Mouse (Mus musculus): Measurements from ENCODE around the gene Tnxb. TPM values are rescaled to one million over a fixed set of nuclear protein-coding genes. Genes with fewer than 3 reads are reported as not detected.

Gene Tnxb
- polyA plus RNA-seq (2015; fragmentation: Nextera tagmentation; extraction: Ambion mirVana), result 0.35 and 0.75 TPM in 2 replicates

DNA sequence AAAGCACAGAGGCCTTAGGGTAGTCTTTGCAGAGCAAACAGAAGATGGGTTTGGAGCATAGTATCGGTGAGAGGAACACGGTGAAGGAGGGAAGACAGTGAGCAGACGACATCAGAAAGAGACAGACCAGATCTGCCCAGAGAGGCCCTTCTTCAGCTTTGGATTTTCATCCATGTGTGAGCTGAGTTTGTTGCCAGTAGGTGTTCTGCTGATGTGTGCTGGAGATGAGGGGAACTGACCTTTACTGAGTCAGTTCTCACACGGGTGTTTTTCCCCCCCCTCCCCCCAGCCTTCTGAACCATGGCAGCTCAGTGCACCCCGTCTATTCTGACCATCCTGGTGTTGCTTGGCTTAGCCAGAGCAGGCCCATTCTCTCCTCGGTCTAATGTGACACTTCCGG is at the start of gene Tnxb:
Gene Tnxb, plus strand, starts transcription at position 301 of the 400 bp plus-strand sequence.
- Histone ChIP-seq H3K9me3 (replicated peaks) (no peaks in the 10 kb centered on the region), H3K9ac (peak within 1 kb of the TSS; percentile 29; the same call in 1 of the 2 replicates), H3K4me3 (replicated peaks) (peak within 1 kb of the TSS; percentile 42), H3K36me3 (no peaks in the 10 kb centered on the region), H3K27ac (no peak within 1 kb of the TSS), H3K4me2 (peak within 1 kb of the TSS; percentile 77), H3K4me1 (peaks cover 15% of the 10 kb centered on the region), H3K27me3 (peaks cover 73% of the 10 kb centered on the region)
- ATAC-seq (replicated peaks; ENCODE audit: low FRiP score), result no peak
- WGBS, result 64% methylated on average over 7 of the region's 7 CpGs

DNA sequence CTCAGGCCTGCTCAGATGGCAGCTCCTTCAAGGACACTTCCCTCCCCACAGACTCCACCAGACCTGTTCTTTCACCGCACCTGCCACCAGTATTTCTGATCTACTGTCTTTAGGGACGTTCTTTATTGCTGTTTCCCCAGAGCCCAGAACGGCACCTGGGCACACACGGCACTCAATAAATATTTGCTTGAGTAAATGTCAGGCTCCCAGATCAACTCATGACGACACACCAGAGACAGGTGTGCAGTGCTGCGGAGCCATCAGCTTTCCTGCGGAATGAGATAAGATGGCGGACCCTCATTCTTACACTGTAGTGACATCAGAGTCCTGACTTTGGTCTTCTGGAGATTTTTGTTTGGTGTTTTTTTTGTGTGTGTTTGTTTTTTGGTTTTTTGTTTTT is 49.3 kb upstream of the Tnxb start:
- Histone ChIP-seq H3K36me3 (peaks cover 84% of the 10 kb centered on the region), H3K27me3 (no peaks in the 10 kb centered on the region), H3K4me2 (no peak overlapping the region), H3K27ac (no peak overlapping the region), H3K4me1 (peaks cover 8% of the 10 kb centered on the region), H3K9ac (no peak overlapping the region), H3K9me3 (replicated peaks) (no peaks in the 10 kb centered on the region), H3K4me3 (replicated peaks) (no peak overlapping the region)
- WGBS, result 87% methylated on average over 8 of the region's 8 CpGs
- ATAC-seq (replicated peaks; ENCODE audit: low FRiP score), result no peak

DNA sequence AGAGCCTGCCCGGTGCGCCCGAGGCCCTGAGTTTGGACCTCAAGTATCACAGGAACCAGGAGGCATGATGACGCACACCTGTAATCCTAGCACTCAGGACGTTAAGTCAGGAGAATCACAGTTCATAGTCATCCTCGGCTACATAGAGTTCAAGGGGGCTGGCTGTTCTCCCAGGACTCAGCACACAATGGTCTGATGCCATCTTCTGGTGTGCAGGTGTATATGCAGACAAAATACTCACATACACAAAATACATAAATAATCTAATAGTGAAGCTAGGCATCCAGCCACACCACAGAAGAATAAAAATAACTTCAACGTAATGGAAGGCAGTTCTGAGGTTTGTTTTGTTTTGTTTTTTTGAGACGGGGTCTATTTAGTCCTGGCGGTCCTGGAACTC is 47.2 kb upstream of the Tnxb start:
- no peaks in the 10 kb centered on the region for H3K27me3 ChIP-seq
- peaks cover 22% of the 10 kb centered on the region for H3K4me1 ChIP-seq
- no peak overlapping the region for H3K4me3 ChIP-seq (replicated peaks)
- no peak for ATAC-seq (replicated peaks; ENCODE audit: low FRiP score)
- no peak overlapping the region for H3K27ac ChIP-seq
- WGBS, result 85% methylated on average over 9 of the region's 9 CpGs
- H3K4me2 ChIP-seq, result no peak overlapping the region
- no peaks in the 10 kb centered on the region for H3K9me3 ChIP-seq (replicated peaks)
- H3K36me3 ChIP-seq, result peaks cover 67% of the 10 kb centered on the region
- H3K9ac ChIP-seq, result no peak overlapping the region

DNA sequence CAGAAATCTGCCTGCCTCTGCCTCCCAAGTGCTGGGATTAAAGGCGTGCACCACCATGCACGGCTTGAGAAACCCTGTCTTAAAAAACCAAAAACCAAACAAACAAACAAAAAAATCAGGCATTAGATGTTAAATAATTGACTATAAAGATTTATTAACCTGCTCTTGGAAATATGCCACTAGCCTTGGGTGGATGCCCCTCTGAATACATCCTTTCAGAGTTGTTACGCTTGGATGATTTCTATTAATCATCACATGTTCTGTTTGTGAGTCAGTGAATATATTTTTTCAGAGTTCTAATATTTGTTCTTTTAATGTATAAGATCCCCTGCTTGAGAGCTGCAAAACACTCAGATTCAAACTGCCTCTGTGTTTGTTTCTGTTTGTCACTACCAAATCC is 45.4 kb upstream of the Tnxb start:
- 87% methylated on average over 3 of the region's 3 CpGs for WGBS
- Histone ChIP-seq H3K36me3 (peaks cover 53% of the 10 kb centered on the region), H3K4me2 (no peak overlapping the region), H3K27ac (peak overlapping the region; percentile 22; the same call in 1 of the 2 replicates), H3K4me3 (replicated peaks) (no peak overlapping the region), H3K9me3 (replicated peaks) (no peaks in the 10 kb centered on the region), H3K4me1 (peaks cover 40% of the 10 kb centered on the region), H3K9ac (no peak overlapping the region), H3K27me3 (peaks cover 4% of the 10 kb centered on the region)
- no peak for ATAC-seq (replicated peaks; ENCODE audit: low FRiP score)

DNA sequence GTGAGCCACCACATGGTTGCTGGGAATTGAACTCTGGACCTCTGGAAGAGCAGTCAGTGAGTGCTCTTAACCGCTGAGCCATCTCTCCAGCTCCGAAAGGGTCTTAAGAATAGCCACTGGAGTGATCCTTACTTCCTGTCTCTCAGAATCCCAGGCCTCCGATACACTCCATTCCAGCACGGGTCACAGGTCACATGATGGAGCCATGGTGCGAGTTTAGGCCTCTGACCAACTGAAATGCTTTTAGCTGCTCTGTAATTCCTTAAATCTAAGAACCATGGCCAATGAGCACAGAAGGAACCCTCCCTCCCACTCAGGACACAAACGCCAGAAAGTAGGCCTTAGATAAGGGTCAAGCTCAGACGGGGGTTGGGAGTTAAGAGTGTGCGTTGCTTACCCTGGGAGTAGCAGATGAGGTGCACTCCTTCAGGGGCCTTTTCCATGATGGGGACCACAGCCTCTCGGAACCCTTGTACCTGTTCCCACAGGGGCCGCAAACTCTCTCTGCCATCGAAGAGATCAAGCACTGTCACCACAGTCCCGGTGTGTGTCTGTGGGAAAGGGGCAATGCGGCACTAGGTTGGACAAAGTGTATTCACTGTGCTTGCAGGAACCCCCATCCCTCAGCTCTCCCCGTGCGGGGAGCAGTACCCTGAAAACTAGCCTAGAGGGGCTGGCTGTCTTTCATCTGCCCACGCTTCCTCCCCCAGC is 44.1 kb upstream of the Tnxb start:
- H3K36me3 ChIP-seq, result peaks cover 41% of the 10 kb centered on the region
- peak overlapping the region; percentile 94 for H3K4me2 ChIP-seq
- ATAC-seq (replicated peaks; ENCODE audit: low FRiP score), result no peak
- no peaks in the 10 kb centered on the region for H3K9me3 ChIP-seq (replicated peaks)
- peaks cover 17% of the 10 kb centered on the region for H3K27me3 ChIP-seq
- peak overlapping the region; percentile 95 for H3K27ac ChIP-seq
- H3K9ac ChIP-seq, result peak overlapping the region; percentile 72
- H3K4me1 ChIP-seq, result peaks cover 52% of the 10 kb centered on the region
- peak overlapping the region; percentile 76 for H3K4me3 ChIP-seq (replicated peaks)
- 42% methylated on average over 16 of the region's 16 CpGs for WGBS

DNA sequence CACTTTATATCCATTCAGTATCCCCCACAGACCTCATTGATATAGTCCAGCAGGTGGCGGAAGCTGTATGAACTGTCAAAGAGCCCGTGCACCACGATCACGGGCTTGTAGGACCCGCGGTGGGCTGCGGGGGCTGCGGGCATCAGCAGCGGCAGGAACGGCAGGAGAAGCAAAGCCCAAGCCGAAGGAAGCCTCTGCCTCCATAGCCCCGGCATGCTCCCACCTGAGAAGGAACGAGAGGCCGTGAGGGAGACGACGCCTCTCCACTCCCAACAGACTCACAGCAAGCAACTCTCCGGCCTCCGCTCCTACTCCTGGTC is 43.6 kb upstream of the Tnxb start:
- H3K27ac ChIP-seq, result peak overlapping the region; percentile 95
- H3K4me2 ChIP-seq, result peak overlapping the region; percentile 94
- under 1% methylated on average over 18 of the region's 18 CpGs for WGBS
- peak overlapping the region; percentile 76 for H3K4me3 ChIP-seq (replicated peaks)
- H3K27me3 ChIP-seq, result peaks cover 22% of the 10 kb centered on the region
- ATAC-seq (replicated peaks; ENCODE audit: low FRiP score), result peak; percentile 43; the same call in 1 of the 2 replicates
- peaks cover 35% of the 10 kb centered on the region for H3K36me3 ChIP-seq
- H3K4me1 ChIP-seq, result peaks cover 57% of the 10 kb centered on the region
- H3K9ac ChIP-seq, result peak overlapping the region; percentile 72
- H3K9me3 ChIP-seq (replicated peaks), result no peaks in the 10 kb centered on the region

DNA sequence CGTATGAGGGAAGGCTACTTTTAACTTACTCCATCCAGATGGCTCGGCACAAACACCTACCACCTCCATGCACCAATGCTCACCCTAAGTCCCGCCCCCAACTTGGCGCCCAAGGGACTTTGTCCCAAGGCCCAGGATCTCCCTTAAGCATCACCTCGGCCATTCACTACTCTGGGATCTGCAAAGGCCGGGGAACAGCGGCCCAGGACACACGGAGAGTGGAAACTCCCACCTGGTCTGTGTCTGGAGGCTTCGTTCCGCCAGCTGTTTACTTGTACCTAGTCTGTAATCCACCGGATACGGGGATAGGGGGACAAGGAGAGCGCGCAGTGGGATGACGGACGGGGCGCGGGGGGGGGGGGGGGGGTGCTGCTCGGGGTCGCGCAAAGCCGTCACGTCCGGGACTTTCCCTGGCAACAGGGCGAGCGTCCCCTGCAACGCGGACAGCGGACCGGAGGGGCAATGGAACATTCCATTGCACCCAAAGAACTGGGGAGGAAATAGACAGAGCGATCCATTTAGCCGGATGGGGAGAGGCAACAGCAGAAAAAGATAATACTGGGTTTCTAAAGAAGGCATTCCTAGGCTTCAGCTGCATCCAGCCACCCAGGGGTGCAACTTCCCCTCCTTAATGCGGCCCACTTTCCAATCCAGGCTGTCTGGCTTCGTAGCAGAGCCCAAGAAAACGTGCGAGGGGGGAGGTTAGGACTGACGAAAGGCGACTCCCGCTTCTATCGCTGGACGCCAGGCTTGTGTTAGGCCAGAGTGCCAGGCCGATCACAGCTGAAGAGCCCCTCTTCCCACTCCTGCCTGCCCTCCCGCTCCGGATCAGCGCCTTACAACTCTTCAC is 43.0 kb upstream of the Tnxb start:
- H3K27ac ChIP-seq, result peak overlapping the region; percentile 95
- under 1% methylated on average over 45 of the region's 45 CpGs for WGBS
- peaks cover 30% of the 10 kb centered on the region for H3K36me3 ChIP-seq
- H3K4me1 ChIP-seq, result peaks cover 63% of the 10 kb centered on the region
- no peaks in the 10 kb centered on the region for H3K9me3 ChIP-seq (replicated peaks)
- H3K27me3 ChIP-seq, result peaks cover 28% of the 10 kb centered on the region
- H3K4me3 ChIP-seq (replicated peaks), result peak overlapping the region; percentile 76
- peak overlapping the region; percentile 72 for H3K9ac ChIP-seq
- ATAC-seq (replicated peaks; ENCODE audit: low FRiP score), result peak; percentile 79
- H3K4me2 ChIP-seq, result peak overlapping the region; percentile 94

DNA sequence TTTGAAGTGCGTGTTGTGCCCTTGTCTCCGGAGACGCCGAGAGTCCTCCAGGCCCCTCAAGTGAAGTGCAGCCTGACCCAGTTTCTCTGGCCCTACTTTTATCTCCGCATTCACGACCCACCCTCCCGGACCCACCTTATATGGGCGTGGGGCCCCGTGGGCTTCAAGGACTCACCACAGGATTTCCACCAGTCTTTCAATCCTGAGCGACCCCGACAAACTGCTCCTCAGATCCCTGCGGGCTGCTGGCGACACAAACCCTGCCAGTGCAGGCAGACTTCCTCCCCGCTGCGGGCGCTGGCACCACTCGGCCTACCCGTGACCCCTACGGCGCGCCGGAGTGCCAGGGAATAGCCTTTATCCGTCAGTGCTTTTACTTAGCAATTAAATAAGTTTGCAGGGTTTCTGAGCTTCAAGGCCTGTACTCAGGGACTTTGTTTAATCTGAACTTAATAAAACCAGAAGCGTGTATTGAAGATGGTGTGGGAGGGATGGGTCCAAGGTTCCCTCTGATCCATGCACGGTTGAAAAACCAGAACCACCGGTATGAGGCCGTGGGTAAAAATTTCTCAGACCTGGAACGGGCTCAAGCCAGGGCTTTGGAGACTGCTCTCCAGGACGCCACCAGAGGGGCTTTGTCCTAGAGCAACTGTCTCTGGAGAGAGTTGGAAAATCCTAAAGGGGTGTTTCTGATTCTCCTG is 42.2 kb upstream of the Tnxb start, which contains the start of gene Ppt2:
Gene Ppt2, minus strand, starts transcription at position 568 of the 701 bp plus-strand sequence.
- H3K4me1 ChIP-seq, result peaks cover 70% of the 10 kb centered on the region
- H3K36me3 ChIP-seq, result peaks cover 22% of the 10 kb centered on the region
- peak within 1 kb of the TSS; percentile 95 for H3K27ac ChIP-seq
- 3% methylated on average over 29 of the region's 29 CpGs for WGBS
- peak; percentile 20 for ATAC-seq (replicated peaks; ENCODE audit: low FRiP score)
- peak within 1 kb of the TSS; percentile 46 for H3K9ac ChIP-seq
- peak within 1 kb of the TSS; percentile 94 for H3K4me2 ChIP-seq
- H3K9me3 ChIP-seq (replicated peaks), result no peaks in the 10 kb centered on the region
- peaks cover 28% of the 10 kb centered on the region for H3K27me3 ChIP-seq
- H3K4me3 ChIP-seq (replicated peaks), result peak within 1 kb of the TSS; percentile 76

DNA sequence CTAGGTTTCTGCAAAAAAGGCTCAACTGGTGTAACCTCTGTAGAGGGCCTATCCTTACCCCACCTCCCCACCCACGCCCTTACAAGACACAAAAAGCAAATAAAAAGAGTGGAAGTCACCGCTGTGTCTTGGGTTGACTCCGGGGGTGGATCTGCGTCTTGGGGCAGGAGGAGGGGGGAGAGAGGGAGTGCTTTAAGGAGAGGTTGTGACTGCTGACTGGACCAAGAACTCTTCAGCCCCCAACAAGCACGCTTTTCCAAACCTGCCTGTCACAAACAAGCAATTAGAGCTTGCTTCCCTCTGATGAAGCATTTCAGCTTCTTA is 41.7 kb upstream of the Tnxb start:
- no peak for ATAC-seq (replicated peaks; ENCODE audit: low FRiP score)
- WGBS, result 24% methylated on average over 5 of the region's 5 CpGs
- H3K9me3 ChIP-seq (replicated peaks), result no peaks in the 10 kb centered on the region
- peaks cover 28% of the 10 kb centered on the region for H3K27me3 ChIP-seq
- peak overlapping the region; percentile 46 for H3K9ac ChIP-seq
- H3K27ac ChIP-seq, result peak overlapping the region; percentile 95
- peak overlapping the region; percentile 76 for H3K4me3 ChIP-seq (replicated peaks)
- peaks cover 17% of the 10 kb centered on the region for H3K36me3 ChIP-seq
- peak overlapping the region; percentile 94 for H3K4me2 ChIP-seq
- H3K4me1 ChIP-seq, result peaks cover 70% of the 10 kb centered on the region

DNA sequence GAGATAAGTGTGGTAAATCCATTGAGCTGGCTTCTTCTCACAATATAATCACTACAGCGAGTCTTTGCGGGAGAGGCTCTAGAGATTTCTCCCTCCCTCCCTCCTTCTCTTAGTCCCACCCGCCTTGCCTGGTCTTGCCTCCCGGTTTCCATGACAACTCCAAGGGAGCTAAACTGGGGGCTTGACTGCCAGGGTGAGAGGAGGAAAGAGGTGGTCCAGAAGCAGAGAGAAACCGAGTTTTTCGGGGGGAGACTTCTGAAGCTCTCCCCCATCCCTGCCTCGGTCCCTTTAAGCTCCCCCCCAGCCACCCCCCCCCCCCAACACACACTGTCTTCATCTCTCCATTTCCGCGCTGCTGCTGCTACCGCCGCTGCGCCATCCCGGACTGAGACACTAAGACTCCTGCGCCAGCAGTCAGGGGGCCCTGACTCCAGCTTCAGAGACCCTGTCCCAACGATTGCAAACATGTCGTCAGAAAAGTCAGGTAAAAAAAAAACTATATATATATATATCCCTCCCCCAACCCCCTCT is 41.0 kb upstream of the Tnxb start, which contains the start of gene Prrt1:
Gene Prrt1, plus strand, starts transcription at position 313 of the 531 bp plus-strand sequence.
- Histone ChIP-seq H3K4me3 (replicated peaks) (peak within 1 kb of the TSS; percentile 76), H3K9me3 (replicated peaks) (no peaks in the 10 kb centered on the region), H3K27ac (peak within 1 kb of the TSS; percentile 95), H3K9ac (peak within 1 kb of the TSS; percentile 46), H3K27me3 (peaks cover 28% of the 10 kb centered on the region), H3K4me2 (peak within 1 kb of the TSS; percentile 94), H3K4me1 (peaks cover 70% of the 10 kb centered on the region), H3K36me3 (peaks cover 10% of the 10 kb centered on the region)
- no peak for ATAC-seq (replicated peaks; ENCODE audit: low FRiP score)
- WGBS, result 2% methylated on average over 16 of the region's 16 CpGs

DNA sequence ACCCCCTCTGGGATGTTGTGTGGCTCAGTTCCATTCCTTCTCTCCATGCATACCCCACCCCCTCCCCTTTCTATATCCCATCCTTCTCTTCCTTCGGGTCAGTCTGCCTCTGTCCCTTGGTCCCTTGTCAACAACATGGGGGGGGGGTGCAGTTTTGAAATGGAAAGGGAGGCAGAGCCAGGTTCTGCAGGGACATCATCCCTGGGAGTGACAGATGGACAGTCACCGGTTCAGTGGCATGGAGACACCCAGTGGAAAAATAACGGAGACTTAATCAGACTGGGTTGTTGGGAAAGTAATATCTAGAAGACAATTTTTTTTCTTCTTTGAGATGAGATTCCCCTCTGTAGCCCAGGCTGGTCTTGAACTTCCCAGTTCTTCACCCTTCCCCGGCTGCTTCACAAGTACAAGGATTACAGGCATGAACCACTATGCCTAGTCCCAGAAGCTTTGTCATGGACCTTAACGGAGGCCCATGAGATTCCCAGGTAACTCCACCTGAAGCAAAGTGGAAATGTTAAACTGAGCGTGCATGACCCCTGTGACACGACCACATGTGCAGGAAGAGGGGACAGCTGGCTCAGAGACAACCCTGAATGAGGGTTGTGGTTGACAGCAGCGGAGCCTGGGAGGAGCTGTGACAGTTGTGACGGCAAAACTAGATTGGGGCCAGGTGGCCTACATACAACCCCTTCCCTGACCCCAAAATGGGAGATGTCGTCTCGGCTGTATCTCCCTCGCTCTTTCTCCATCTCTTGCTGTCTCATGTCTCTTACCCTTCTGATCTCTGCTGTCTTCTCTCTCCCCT is 40.3 kb upstream of the Tnxb start:
- peaks cover 7% of the 10 kb centered on the region for H3K36me3 ChIP-seq
- H3K4me2 ChIP-seq, result peak overlapping the region; percentile 94
- H3K4me3 ChIP-seq (replicated peaks), result peak overlapping the region; percentile 76
- H3K27me3 ChIP-seq, result peaks cover 28% of the 10 kb centered on the region
- peaks cover 70% of the 10 kb centered on the region for H3K4me1 ChIP-seq
- H3K27ac ChIP-seq, result no peak overlapping the region
- no peaks in the 10 kb centered on the region for H3K9me3 ChIP-seq (replicated peaks)
- 14% methylated on average over 12 of the region's 12 CpGs for WGBS
- ATAC-seq (replicated peaks; ENCODE audit: low FRiP score), result no peak
- no peak overlapping the region for H3K9ac ChIP-seq

All from kidney, embryonic 15.5 days (tissue).